Mouse (Mus musculus) E14TG2a.4 (cell line): Measurements from ENCODE around the gene Nsun2.

Experiments used
- CTCF ChIP-seq: conservative IDR thresholded peaks from 2 replicates; pipeline ENCODE4 v1.5.1; 2014; ENCODE audit warnings: low read length
- POU5F1 ChIP-seq: IDR thresholded peaks from 2 replicates; pipeline ENCODE4 v1.6.1; 2014; ENCODE audit warnings: low read length, borderline replicate concordance

- TF ChIP-seq POU5F1 (no peak), CTCF (no peak)
These were observed 52.3 kb downstream of the Nsun2 start for GRCm38 (mm10) chr13:69585828-69586227.
